Mouse (Mus musculus) forebrain, embryonic 10.5 days (tissue): ENCODE results near the gene Phactr1. TPM values are rescaled to one million over a fixed set of nuclear protein-coding genes. Genes with fewer than 3 reads are reported as not detected.
A peak's percentile ranks its signal among the peaks of the same experiment; 100 is the strongest.

Experiments used
- DNase-seq: peaks from one replicate; pipeline ENCODE4 v3.0.0-alpha.2; 2017; ENCODE audit warnings: low spot score; ENCODE audit errors: extremely low spot score
- H3K27ac ChIP-seq: fragments of 300-500 bp; sonication (generic); 2 replicates; pipeline ENCODE4 v1.5.1; 2016; ENCODE audit warnings: mild to moderate bottlenecking
- H3K27me3 ChIP-seq: fragments of 300-500 bp; sonication (generic); 2 replicates; pipeline ENCODE4 v1.6.1; 2016; ENCODE audit warnings: mild to moderate bottlenecking; ENCODE audit not compliant: poor library complexity, severe bottlenecking
- H3K36me3 ChIP-seq: fragments of 300-500 bp; sonication (generic); replicated peaks from 2 replicates; pipeline ENCODE4 v1.6.1; 2016; ENCODE audit warnings: mild to moderate bottlenecking, moderate library complexity
- H3K4me1 ChIP-seq: fragments of 300-500 bp; sonication (generic); 2 replicates; pipeline ENCODE4 v1.6.1; 2016
- H3K4me3 ChIP-seq: fragments of 300-500 bp; sonication (generic); 2 replicates; pipeline ENCODE4 v1.5.1; 2016; ENCODE audit warnings: mild to moderate bottlenecking, moderate library complexity
- H3K9me3 ChIP-seq: fragments of 300-500 bp; sonication (generic); 2 replicates; pipeline ENCODE4 v1.6.1; 2016; ENCODE audit warnings: mild to moderate bottlenecking, moderate library complexity
- WGBS: fragments of 180-500 bp; shearing (Covaris S2); methylation state at CpG from one replicate; pipeline ENCODE4 v1.1.7; 2016; 5-methylcytosine and 5-hydroxymethylcytosine counted together
- polyA plus RNA-seq: library from polyadenylated mRNA; unstranded; fragments of >200 nt; fragmentation: Nextera tagmentation; extraction: Ambion mirVana; gene quantifications from 2 replicates; pipeline ENCODE4 v1.2.1, GENCODE M21; 2016

The Phactr1 gene
- polyA plus RNA-seq, 1 experiment from 2014 or later: 5.5 TPM

DNA sequence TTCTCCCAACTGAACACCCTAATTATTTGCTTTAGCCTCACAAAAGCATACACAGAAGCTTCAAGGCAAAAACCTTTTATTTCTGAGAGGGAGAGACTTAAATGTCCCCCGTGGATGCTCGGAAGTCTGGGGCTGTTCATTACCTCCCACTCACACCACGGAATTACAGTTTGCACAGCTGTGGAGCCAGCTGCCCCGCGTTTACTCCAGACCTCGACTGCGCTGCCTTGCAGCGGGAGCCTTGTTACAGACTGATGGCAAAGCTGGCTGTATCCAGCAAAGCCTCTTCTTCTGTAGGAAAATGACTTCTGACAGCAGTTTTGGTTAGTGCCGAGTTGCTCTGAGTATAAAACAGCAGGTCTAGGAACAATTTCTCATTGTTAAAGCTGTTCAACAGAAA, 39.0 kb downstream of the Phactr1 start:
- no peak overlapping the region for H3K27ac ChIP-seq
- 42% methylated on average over 9 of the region's 9 CpGs for WGBS

DNA sequence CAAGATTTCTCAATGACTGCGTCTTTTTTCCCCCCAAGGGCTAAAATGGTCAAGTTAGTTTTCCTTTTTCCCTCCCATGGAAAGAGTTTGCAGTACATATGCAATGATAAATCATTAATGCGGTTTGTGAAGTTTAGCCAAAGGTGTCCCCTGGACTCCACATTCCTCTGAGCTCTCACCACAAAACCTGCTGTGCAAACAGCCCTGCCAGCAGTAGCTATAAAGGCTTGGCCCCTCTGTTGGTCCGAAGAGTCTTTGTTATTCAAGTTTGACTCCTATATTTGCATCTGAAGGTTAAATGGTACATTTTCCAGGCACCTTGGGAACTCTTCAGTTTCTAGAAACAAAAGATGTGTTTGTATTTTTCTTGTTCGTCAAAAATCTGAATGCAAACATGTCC, 39.7 kb downstream of the Phactr1 start:
- no peak overlapping the region for H3K4me3 ChIP-seq
- no peak for DNase-seq
- peaks cover 27% of the 10 kb centered on the region for H3K4me1 ChIP-seq
- no peak overlapping the region for H3K27ac ChIP-seq
- H3K9me3 ChIP-seq: no peaks in the 10 kb centered on the region
- WGBS: 47% methylated on average over 4 of the region's 4 CpGs
- no peaks in the 10 kb centered on the region for H3K27me3 ChIP-seq
- H3K36me3 ChIP-seq: no peaks in the 10 kb centered on the region

More for the DNA sequence above, 39.0 kb downstream of the Phactr1 start:
- no peak for DNase-seq
- H3K9me3 ChIP-seq: no peaks in the 10 kb centered on the region
- no peaks in the 10 kb centered on the region for H3K36me3 ChIP-seq
- peaks cover 26% of the 10 kb centered on the region for H3K4me1 ChIP-seq
- no peak overlapping the region for H3K4me3 ChIP-seq
- no peaks in the 10 kb centered on the region for H3K27me3 ChIP-seq

GRCm38 (mm10) chr13:42720648-42721047, 40.2 kb downstream of the Phactr1 start:
- 28% methylated on average over 1 of the region's 1 CpGs for WGBS
- H3K4me3 ChIP-seq: no peak overlapping the region
- H3K9me3 ChIP-seq: no peaks in the 10 kb centered on the region
- no peaks in the 10 kb centered on the region for H3K36me3 ChIP-seq
- H3K4me1 ChIP-seq: peaks cover 27% of the 10 kb centered on the region
- H3K27ac ChIP-seq: no peak overlapping the region
- DNase-seq: no peak
- no peaks in the 10 kb centered on the region for H3K27me3 ChIP-seq

DNA sequence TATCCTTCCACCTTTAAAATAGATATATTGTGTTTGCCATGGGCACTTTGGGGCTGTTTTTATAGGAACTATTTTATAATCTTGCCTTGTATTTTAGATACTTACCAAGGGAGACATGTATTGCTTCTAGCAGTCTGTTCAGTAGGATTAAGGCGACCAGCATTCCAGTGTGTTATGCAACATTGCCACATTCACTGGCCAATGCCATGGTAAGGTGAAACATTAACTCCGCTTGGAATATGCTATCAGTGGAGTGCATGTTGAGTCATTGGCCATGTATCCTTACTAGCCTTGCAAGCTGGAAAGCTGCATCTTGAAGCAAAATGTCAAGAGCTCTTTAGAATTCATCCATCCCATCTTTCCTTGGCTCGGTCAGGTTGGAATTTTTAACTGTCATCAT, 43.6 kb downstream of the Phactr1 start:
- DNase-seq: no peak
- no peak overlapping the region for H3K27ac ChIP-seq
- peaks cover 24% of the 10 kb centered on the region for H3K4me1 ChIP-seq
- H3K36me3 ChIP-seq: no peaks in the 10 kb centered on the region
- 93% methylated on average over 3 of the region's 3 CpGs for WGBS
- H3K4me3 ChIP-seq: no peak overlapping the region
- no peaks in the 10 kb centered on the region for H3K27me3 ChIP-seq
- H3K9me3 ChIP-seq: no peaks in the 10 kb centered on the region

DNA sequence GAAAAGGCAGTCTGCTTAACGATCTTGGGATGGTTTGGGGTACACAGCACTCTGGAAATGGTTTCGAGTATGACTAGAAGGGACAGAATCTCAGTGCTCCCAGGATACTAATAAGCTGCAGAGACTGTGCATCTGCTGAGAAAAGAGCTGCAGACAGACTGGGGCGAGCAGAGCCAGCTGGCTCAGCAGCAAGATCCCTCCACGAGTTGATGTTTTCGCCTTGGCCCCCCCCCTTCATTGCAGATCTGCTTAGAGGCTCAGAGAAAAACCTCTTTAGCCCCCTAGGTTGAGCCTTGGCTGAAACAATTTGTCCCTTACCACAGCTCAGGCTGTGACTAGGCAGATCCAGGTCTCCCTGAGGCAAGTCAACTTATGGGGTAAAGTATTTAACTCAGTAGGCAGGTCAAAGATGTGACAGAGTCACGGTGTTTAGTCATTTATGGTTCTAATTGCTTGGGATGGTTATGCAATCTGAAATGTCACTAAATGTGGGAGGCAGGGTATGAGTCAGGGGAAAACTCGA, 45.3 kb downstream of the Phactr1 start:
- Histone ChIP-seq H3K27me3 (no peaks in the 10 kb centered on the region), H3K4me1 (peaks cover 6% of the 10 kb centered on the region), H3K4me3 (no peak overlapping the region), H3K9me3 (no peaks in the 10 kb centered on the region; the same call in 1 of the 2 replicates), H3K27ac (no peak overlapping the region), H3K36me3 (no peaks in the 10 kb centered on the region)
- WGBS: 68% methylated on average over 7 of the region's 7 CpGs
- no peak for DNase-seq

DNA sequence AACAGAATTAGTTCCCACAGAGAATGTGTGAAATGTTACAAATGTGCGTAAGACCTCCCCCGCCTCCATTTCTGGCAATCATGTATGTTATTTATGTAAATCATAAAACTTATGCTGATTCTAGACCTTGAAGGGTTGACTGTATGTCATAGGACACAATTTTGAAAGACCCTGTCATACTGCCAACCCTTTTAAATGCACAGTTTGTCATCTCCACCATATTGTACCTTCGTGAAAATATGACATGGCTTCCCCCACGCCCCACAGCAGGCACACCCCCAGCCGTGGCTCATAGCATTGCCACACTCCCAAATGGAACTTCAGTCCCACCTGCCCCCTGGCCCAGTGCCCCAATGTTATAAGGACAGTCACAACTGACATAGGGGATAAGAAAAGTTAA, 57.1 kb downstream of the Phactr1 start:
- no peak for DNase-seq
- Histone ChIP-seq H3K4me3 (no peak overlapping the region), H3K27me3 (no peaks in the 10 kb centered on the region), H3K27ac (no peak overlapping the region), H3K36me3 (no peaks in the 10 kb centered on the region), H3K4me1 (no peaks in the 10 kb centered on the region), H3K9me3 (no peaks in the 10 kb centered on the region)
- WGBS: 93% methylated on average over 5 of the region's 5 CpGs

- Histone ChIP-seq H3K9me3 (no peaks in the 10 kb centered on the region), H3K27ac (no peak overlapping the region), H3K36me3 (no peaks in the 10 kb centered on the region), H3K4me1 (no peaks in the 10 kb centered on the region), H3K27me3 (no peaks in the 10 kb centered on the region), H3K4me3 (no peak overlapping the region)
- 91% methylated on average over 5 of the region's 5 CpGs for WGBS
- no peak for DNase-seq
Measured at GRCm38 (mm10) chr13:42738152-42738551, 57.7 kb downstream of the Phactr1 start.

GRCm38 (mm10) chr13:42742226-42742625, 61.8 kb downstream of the Phactr1 start:
- Histone ChIP-seq H3K4me3 (no peak overlapping the region), H3K27me3 (no peaks in the 10 kb centered on the region), H3K27ac (no peak overlapping the region), H3K9me3 (no peaks in the 10 kb centered on the region), H3K4me1 (no peaks in the 10 kb centered on the region), H3K36me3 (no peaks in the 10 kb centered on the region)
- DNase-seq: no peak

DNA sequence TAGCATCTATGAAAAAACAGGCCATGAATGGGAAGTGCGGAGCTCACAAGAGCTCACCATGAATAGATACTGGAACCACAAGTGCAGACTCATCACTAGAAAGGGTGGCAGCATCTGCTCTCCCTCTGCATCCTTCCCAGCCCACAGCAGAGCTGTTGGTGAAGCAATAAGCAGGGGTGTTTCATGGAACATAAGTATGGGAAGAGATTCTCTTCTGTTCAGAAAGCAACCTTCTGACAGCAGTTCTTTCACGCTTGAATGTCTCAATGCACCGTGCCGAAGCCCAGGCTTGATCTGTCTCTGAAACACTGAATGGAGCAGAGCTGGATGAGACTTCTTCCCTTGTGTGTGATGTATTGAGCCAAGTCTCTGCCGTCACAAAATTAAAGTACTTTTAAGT, 64.0 kb downstream of the Phactr1 start:
- H3K9me3 ChIP-seq: no peaks in the 10 kb centered on the region
- H3K27me3 ChIP-seq: no peaks in the 10 kb centered on the region
- H3K4me3 ChIP-seq: no peak overlapping the region
- DNase-seq: no peak
- H3K4me1 ChIP-seq: no peaks in the 10 kb centered on the region
- WGBS: 85% methylated on average over 5 of the region's 5 CpGs
- H3K36me3 ChIP-seq: no peaks in the 10 kb centered on the region
- H3K27ac ChIP-seq: no peak overlapping the region

DNA sequence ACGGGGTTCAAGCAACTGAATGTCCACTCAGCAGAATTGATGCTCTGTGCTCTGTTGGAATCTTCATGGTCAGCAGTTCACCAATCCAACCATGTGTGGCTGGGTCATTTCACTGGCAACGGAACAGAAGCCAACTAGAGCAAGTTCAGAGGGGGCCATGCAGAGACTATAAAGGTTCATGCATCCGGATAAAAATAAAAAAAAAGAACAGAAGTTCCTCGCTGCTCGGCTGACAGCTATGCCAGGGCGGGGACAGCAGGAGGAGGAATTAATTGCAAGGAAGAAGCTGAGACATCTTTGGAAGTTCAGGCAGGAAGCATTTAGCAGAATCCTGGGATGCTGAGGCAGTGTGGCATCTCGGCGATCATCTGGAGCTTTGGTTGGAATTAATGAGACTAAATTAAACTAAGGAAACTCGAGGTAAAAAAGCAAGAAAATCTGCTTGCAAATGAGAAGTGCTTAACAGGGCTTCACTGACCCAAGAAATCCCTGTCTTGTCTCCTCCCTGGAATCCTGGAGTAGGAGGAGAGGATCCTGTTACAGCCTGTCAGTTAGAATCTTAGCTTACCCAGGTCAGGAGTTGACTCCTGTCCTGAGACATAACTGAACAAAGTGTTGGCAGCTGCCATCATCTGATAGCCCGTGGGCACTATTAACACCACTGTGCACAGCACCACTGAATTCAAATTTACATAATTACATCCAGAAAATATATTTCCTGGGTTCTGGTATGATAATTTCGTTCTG, 77.4 kb downstream of the Phactr1 start:
- H3K4me1 ChIP-seq: peaks cover 15% of the 10 kb centered on the region
- no peaks in the 10 kb centered on the region for H3K9me3 ChIP-seq
- WGBS: 41% methylated on average over 11 of the region's 11 CpGs
- DNase-seq: no peak
- no peak overlapping the region for H3K4me3 ChIP-seq
- no peaks in the 10 kb centered on the region for H3K27me3 ChIP-seq
- no peak overlapping the region for H3K27ac ChIP-seq
- no peaks in the 10 kb centered on the region for H3K36me3 ChIP-seq

DNA sequence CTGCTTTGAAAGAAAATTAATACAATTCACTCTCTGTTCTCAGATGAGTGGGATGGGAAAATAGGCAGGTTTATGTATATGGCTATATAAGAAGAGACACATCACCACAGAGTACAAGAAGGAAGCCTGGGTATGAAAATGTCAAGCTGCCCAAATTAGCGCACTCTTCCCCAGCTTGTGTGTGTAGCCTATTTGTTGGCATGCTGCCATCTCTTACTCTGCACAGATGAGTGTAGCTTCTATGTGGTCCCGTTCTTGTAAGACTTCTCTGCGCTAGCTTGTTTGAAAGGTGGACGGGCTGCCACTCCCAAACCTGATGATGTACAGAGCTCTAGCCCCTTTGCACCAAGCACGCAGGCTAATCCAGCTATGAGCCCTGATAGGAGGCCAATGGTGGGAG, 78.7 kb downstream of the Phactr1 start:
- no peak overlapping the region for H3K27ac ChIP-seq

GRCm38 (mm10) chr13:42760907-42761544, 80.6 kb downstream of the Phactr1 start:
- DNase-seq: no peak
- Histone ChIP-seq H3K4me1 (peaks cover 15% of the 10 kb centered on the region), H3K9me3 (peaks cover 5% of the 10 kb centered on the region; the same call in 1 of the 2 replicates), H3K4me3 (no peak overlapping the region), H3K27ac (no peak overlapping the region), H3K27me3 (no peaks in the 10 kb centered on the region), H3K36me3 (no peaks in the 10 kb centered on the region)
- WGBS: 91% methylated on average over 10 of the region's 10 CpGs

More for the DNA sequence above, 78.7 kb downstream of the Phactr1 start:
- no peaks in the 10 kb centered on the region for H3K36me3 ChIP-seq
- H3K4me1 ChIP-seq: peaks cover 15% of the 10 kb centered on the region
- no peak for DNase-seq
- 92% methylated on average over 5 of the region's 5 CpGs for WGBS
- peaks cover 5% of the 10 kb centered on the region; the same call in 1 of the 2 replicates for H3K9me3 ChIP-seq
- no peaks in the 10 kb centered on the region for H3K27me3 ChIP-seq
- no peak overlapping the region for H3K4me3 ChIP-seq

DNA sequence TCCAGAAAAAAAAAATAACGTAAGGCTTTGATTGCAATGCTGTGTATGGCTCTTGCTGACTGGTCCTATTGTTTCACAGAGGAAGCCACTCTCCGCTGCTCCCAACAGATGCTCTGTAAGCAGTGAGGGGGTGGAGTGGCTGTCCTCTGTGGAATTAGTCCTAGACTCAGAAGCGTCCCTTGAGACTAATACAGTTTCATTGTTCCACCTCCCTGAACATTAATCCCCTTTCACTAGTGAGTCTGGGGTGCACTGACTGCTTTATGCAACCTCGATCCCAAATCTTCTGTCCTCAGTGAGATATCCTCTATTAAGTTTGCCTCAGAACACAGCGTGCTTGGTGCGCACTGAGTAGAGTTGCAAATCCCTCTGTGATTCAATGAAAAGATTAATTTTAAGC, 91.9 kb downstream of the Phactr1 start:
- no peaks in the 10 kb centered on the region for H3K27me3 ChIP-seq
- H3K9me3 ChIP-seq: no peaks in the 10 kb centered on the region
- WGBS: 30% methylated on average over 6 of the region's 6 CpGs
- no peak for DNase-seq
- H3K27ac ChIP-seq: no peak overlapping the region
- no peaks in the 10 kb centered on the region for H3K36me3 ChIP-seq
- H3K4me3 ChIP-seq: 0 out of 2 replicates have a peak overlapping the region, but pooled peaks have one; percentile 2
- H3K4me1 ChIP-seq: peaks cover 21% of the 10 kb centered on the region
